ENCODE assay signal across 10 mouse cellular contexts in the genomic region with DNA sequence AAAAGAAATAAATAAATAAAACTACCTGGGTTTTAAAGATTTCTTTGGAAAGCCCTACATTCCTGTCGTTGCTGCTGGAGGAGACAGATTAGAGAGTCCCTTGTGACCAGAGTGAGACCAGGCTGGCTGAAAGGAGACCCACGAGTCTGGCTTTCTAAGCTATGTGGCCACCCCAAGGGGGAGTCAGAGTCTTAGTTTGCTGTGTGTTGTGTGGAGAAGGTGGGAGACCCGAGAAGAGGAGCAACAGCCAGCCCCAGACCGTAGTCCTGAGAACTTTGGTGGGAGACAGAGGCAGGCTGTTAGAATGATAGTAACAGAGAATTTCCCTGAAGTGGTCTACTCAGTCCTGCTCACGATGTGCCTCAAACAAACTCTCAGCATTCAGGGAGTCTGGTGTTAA. TPM values are rescaled to one million over a fixed set of nuclear protein-coding genes. Genes with fewer than 3 reads are reported as not detected.
DNase-seq lines count a peak whose midpoint lies in the region; ATAC-seq and TF ChIP-seq lines count a peak whose summit lies in the region.
"Had no signal": no experiment of that assay in that cellular context is flagged by ENCODE, and none has a peak within 500 bp of the region (broad histone marks: within the 10 kb centered on the region; RNA-seq: fewer than 3 reads in every experiment).

No protein-coding gene starts in this region.

- intact Hi-C loops in left cerebral cortex, adult 2 months (cut with DNase I): loop anchor here (5.0 to 10.0 kb wide), 6 partner anchors 253 to 705 kb away; a partner anchor contains a TSS

- H3K9ac ChIP-seq in lung, embryonic 16.5 days (ENCODE audit: low read length): no peak overlapping the region
- no peak overlapping the region for H3K9ac ChIP-seq in hindbrain, embryonic 11.5 days (ENCODE audit: low read depth, low read length)
- H3K9ac ChIP-seq in neural tube, embryonic 15.5 days (replicated peaks): peak overlapping the region; percentile 32; the same call in 1 of the 2 replicates

- no peak; the same call in 1 of the 2 replicates for TF ChIP-seq CTCF in left cerebral cortex, adult 2 months (IDR thresholded peaks at IDR 0.05)

- H3K27me3 ChIP-seq in heart, embryonic 10.5 days (ENCODE audit: insufficient read depth, poor library complexity, severe bottlenecking): peaks cover 82% of the 10 kb centered on the region
- H3K27me3 ChIP-seq in lung, embryonic 16.5 days (ENCODE audit: control insufficient read depth, insufficient read depth, low read depth, low read length): peaks cover 66% of the 10 kb centered on the region
- H3K27me3 ChIP-seq in hindbrain, embryonic 11.5 days (ENCODE audit: control insufficient read depth, insufficient read depth, low read length): peaks cover 37% of the 10 kb centered on the region
- H3K27me3 ChIP-seq in neural tube, embryonic 15.5 days (replicated peaks): peaks cover 26% of the 10 kb centered on the region

- no peak overlapping the region for H3K27ac ChIP-seq in heart, embryonic 10.5 days
- H3K27ac ChIP-seq in lung, embryonic 16.5 days (ENCODE audit: low read length): no peak overlapping the region
- H3K27ac ChIP-seq in hindbrain, embryonic 11.5 days (ENCODE audit: low read depth, low read length): no peak overlapping the region
- peak overlapping the region; percentile 41 for H3K27ac ChIP-seq in neural tube, embryonic 15.5 days (replicated peaks)
- no peak overlapping the region for H3K27ac ChIP-seq in left cerebral cortex, adult 2 months

- H3K9me3 ChIP-seq in heart, embryonic 10.5 days: no peaks in the 10 kb centered on the region
- H3K9me3 ChIP-seq in lung, embryonic 16.5 days (ENCODE audit: control insufficient read depth, low read length): no peaks in the 10 kb centered on the region
- H3K9me3 ChIP-seq in hindbrain, embryonic 11.5 days (ENCODE audit: control insufficient read depth, low read length): no peaks in the 10 kb centered on the region
- H3K9me3 ChIP-seq in neural tube, embryonic 15.5 days (replicated peaks): no peaks in the 10 kb centered on the region

- peak; percentile 76 for DNase-seq in heart, embryonic 10.5 days (ENCODE audit: low spot score)
- DNase-seq in heart, adult 9 months (ENCODE audit: low spot score in 2 of 2): no peak
- DNase-seq in lung, postnatal 25 days (ENCODE audit: low spot score): no peak
- peak; percentile 42 for DNase-seq in hindbrain, embryonic 11.5 days (ENCODE audit: low spot score)
- no peak for DNase-seq in adrenal gland, postnatal 36 days
- no peak for DNase-seq in left cerebral cortex, adult 2 months (ENCODE audit: extremely low spot score in 1 of 2, low spot score in 2 of 2)
- DNase-seq: cerebellum, adult 8-10 months had no signal

- H3K4me3 ChIP-seq in heart, embryonic 10.5 days: peak overlapping the region; percentile 29
- H3K4me3 ChIP-seq in lung, embryonic 16.5 days (ENCODE audit: low read length): no peak overlapping the region
- no peak overlapping the region for H3K4me3 ChIP-seq in hindbrain, embryonic 11.5 days (ENCODE audit: low read depth, low read length)
- H3K4me3 ChIP-seq in neural tube, embryonic 15.5 days (replicated peaks): peak overlapping the region; percentile 76
- no peak overlapping the region for H3K4me3 ChIP-seq in left cerebral cortex, adult 2 months

- ATAC-seq in lung, embryonic 16.5 days (ENCODE audit: low read depth): peak; percentile 52; the same call in 1 of the 2 replicates
- no peak for ATAC-seq in hindbrain, embryonic 11.5 days (ENCODE audit: low FRiP score)
- peak; percentile 30; the same call in 1 of the 2 replicates for ATAC-seq in neural tube, embryonic 15.5 days (ENCODE audit: low FRiP score)

- H3K4me2 ChIP-seq in lung, embryonic 16.5 days (ENCODE audit: low read depth, low read length): no peak overlapping the region
- no peak overlapping the region for H3K4me2 ChIP-seq in hindbrain, embryonic 11.5 days (replicated peaks; ENCODE audit: low read depth, low read length)
- H3K4me2 ChIP-seq in neural tube, embryonic 15.5 days: peak overlapping the region; percentile 90

- no peaks in the 10 kb centered on the region for H3K36me3 ChIP-seq in heart, embryonic 10.5 days
- H3K36me3 ChIP-seq in lung, embryonic 16.5 days (ENCODE audit: control insufficient read depth, insufficient read depth, low read length): no peaks in the 10 kb centered on the region
- no peaks in the 10 kb centered on the region for H3K36me3 ChIP-seq in hindbrain, embryonic 11.5 days (ENCODE audit: control insufficient read depth, insufficient read depth, low read length)
- no peaks in the 10 kb centered on the region for H3K36me3 ChIP-seq in neural tube, embryonic 15.5 days

- under 1% methylated on average over 5 of the region's 5 CpGs for WGBS in heart, embryonic 10.5 days
- 5% methylated on average over 5 of the region's 5 CpGs for WGBS in lung, embryonic 16.5 days
- WGBS in hindbrain, embryonic 11.5 days: 2% methylated on average over 5 of the region's 5 CpGs
- 0% methylated on average over 5 of the region's 5 CpGs for WGBS in neural tube, embryonic 15.5 days

- H3K4me1 ChIP-seq in heart, embryonic 10.5 days: peaks cover 29% of the 10 kb centered on the region
- peaks cover 10% of the 10 kb centered on the region for H3K4me1 ChIP-seq in lung, embryonic 16.5 days (replicated peaks; ENCODE audit: control insufficient read depth, insufficient read depth, low read length)
- H3K4me1 ChIP-seq in hindbrain, embryonic 11.5 days (replicated peaks; ENCODE audit: control insufficient read depth, insufficient read depth, low read length): 0 out of 2 replicates have a peak, but pooled peaks cover 2% of the 10 kb centered on the region
- peaks cover 47% of the 10 kb centered on the region for H3K4me1 ChIP-seq in neural tube, embryonic 15.5 days

RNA-seq across cellular contexts. Expression of a gene that starts 1.6 kb away (rescaled TPM):
- polyA plus RNA-seq in heart, embryonic 10.5 days (2016; fragmentation: Nextera tagmentation; extraction: Ambion mirVana): 0.20 and 0.22 TPM in 2 replicates
- 0.21 and 0.78 TPM in 2 replicates for polyA plus RNA-seq in lung, embryonic 16.5 days (2015; fragmentation: Nextera tagmentation; extraction: Ambion mirVana)
- 1.4 TPM in 2 replicates for polyA plus RNA-seq in hindbrain, embryonic 11.5 days (2014; fragmentation: Nextera tagmentation; extraction: Ambion mirVana)
- 8.0 and 8.7 TPM in 2 replicates for polyA plus RNA-seq in neural tube, embryonic 15.5 days (2015; fragmentation: Nextera tagmentation; extraction: Ambion mirVana)
- under 1 TPM; 0.07 to 0.46 TPM for total RNA-seq in adrenal gland, postnatal 36 days (2021)
- 10 to 100 TPM; 18.6 to 22.2 TPM for total RNA-seq in left cerebral cortex, adult 2 months (2021)
- total RNA-seq: monocyte, adult 5-6 weeks had no signal

Comparison
In these comparisons a context has a peak if more than half of its experiments do, and no peak if none do; other contexts are left out.
1. DNase-seq: peak in heart, embryonic 10.5 days (single experiment) and hindbrain, embryonic 11.5 days (single experiment); none in heart, adult 9 months (0 of 2), lung, postnatal 25 days (single experiment), adrenal gland, postnatal 36 days (0 of 2) and left cerebral cortex, adult 2 months (0 of 2).
2. H3K4me3 ChIP-seq: peak in heart, embryonic 10.5 days (single experiment) and neural tube, embryonic 15.5 days (single experiment); none in lung, embryonic 16.5 days (single experiment), hindbrain, embryonic 11.5 days (single experiment) and left cerebral cortex, adult 2 months (single experiment).